Mouse (Mus musculus): ENCODE data around the gene Ak6.

The Ak6 gene

DNA sequence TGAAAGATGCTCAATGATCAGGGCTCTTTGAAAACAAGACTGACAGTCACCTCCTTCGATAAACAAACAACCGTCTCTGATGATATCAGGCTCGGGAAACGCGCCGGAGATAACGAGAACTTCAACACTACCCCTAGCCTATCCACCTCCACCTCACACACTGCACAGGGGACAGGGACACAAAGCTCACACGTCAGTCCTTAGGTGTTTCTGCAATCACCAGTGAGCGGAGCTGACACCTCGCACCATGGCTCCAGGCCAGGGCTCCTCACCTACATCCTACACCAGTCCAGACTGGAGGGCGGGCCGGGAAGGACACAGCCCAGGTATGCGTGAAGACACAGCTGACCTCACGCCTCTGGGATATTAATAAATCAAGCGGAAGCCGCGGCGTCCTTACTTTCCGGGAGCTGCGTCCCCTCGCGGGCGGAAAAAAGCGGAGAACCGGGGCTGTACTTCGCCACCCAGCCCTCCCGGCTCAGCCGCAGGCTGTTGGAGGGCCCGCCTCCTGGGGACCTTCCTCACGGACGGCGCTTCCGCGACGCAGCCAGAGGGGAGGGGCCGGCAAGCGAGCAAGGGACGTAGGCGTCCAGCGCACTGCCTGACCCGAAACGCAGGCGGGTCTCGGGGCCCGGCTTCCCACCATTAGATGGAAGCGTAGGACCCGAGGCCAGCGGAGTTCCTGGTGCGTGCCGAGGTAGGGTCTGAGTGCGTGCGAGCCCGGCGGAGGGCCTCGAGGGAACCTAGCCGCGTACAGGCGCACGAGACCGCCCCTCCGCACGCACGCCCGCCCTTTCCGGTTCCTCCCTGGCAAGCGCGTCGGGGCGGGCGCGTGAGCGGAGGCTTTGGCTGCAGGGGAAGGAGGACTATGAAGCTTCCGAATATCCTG is at the start of gene Ak6, which contains the start of gene Rad17:
Gene Ak6 (plus strand): TSS at position 430 of the 889 bp plus-strand sequence.
Gene Rad17 (minus strand): TSS at position 502 of the 889 bp plus-strand sequence.
- DNase-seq (ENCODE audit: extremely low spot score, low read depth, low spot score), result no peak

- DNase-seq (ENCODE audit: extremely low spot score, low read depth, low spot score), result no peak
Measured at GRCm38 (mm10) chr13:100601034-100601433, 49.7 kb upstream of the Ak6 start.

- no peak for DNase-seq (ENCODE audit: extremely low spot score, low read depth, low spot score)
Measured at GRCm38 (mm10) chr13:100602239-100602902, 48.4 kb upstream of the Ak6 start.

DNA sequence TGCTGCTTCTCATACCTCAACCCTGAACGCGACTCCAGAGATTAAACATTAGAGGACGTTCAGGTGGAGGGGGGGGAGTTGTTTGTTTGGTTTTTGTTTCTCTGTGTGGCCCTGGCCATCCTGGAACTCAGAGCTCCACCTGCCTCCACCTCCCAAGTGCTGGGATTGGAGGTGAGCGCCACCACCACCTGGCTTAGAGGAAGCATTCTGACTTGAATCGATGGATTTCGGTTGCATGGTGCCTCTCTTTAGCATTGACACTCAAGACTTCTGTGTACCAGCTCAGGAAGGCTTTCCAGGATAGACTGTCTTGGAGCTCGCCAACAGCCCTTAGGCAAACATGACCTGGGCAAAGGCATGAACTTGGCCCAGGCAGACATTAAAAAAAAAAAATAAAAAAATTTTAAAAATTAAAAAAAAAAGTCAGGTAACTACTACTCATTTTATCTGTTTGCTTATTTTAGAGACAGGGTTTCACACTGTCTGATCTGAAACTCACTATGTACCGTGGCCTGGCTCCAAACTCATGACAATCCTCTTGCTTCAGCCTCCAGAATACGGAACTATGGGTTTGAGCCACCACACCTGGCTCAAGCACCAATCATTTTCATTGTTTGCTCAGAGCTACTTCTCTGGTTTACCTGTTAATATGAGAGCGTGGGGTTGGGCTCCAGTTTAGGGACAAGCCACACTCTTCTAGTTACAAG is 47.6 kb upstream of the Ak6 start:
- DNase-seq (ENCODE audit: extremely low spot score, low read depth, low spot score), result no peak

GRCm38 (mm10) chr13:100603738-100604095 is 47.1 kb upstream of the Ak6 start:
- no peak for DNase-seq (ENCODE audit: extremely low spot score, low read depth, low spot score)

GRCm38 (mm10) chr13:100605845-100606244 is 44.9 kb upstream of the Ak6 start:
- DNase-seq (ENCODE audit: extremely low spot score, low read depth, low spot score), result no peak

DNA sequence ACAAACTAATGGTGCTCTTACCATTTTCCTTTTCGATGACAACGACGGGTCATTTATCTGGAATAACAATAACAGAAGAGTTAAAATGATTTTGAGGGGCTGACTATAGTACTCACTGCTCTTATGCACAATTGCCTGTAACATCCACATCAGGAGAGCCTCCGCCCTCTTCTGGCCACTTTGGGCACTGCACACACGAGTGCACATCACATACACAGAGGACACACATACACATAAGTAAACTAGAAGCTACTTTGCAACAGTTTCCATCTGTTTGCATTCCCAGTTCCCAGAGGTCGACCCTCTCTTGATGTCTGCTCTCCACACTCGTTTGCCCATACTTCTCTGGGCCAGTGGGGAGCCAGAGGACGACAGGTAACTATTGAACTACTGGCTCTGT is 43.0 kb upstream of the Ak6 start:
- DNase-seq (ENCODE audit: extremely low spot score, low read depth, low spot score), result no peak

DNA sequence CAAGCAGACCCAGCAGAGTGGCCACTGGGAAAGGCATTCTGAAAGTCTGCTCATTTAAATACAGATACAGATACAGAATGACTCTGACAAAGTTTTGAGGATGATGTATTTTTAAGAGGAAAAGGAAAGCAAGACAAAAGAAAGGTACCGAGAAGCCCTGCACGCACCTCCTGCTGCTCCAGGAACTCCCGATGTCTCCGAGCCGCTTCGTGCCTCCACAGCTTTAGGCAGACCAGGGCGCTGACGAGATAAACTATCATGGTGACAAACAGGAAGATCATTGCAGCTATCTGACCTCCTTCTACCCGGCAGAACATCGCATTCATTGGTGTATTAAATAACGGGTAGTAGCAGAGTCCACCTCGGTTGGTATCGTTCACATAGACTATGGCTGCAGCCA is 39.5 kb upstream of the Ak6 start:
- no peak for DNase-seq (ENCODE audit: extremely low spot score, low read depth, low spot score)

- DNase-seq (ENCODE audit: extremely low spot score, low read depth, low spot score), result no peak
Measured at GRCm38 (mm10) chr13:100612251-100612650, 38.5 kb upstream of the Ak6 start.

- no peak for DNase-seq (ENCODE audit: extremely low spot score, low read depth, low spot score)
Measured at GRCm38 (mm10) chr13:100612903-100613302, 37.9 kb upstream of the Ak6 start.

GRCm38 (mm10) chr13:100616181-100617087 is 34.3 kb upstream of the Ak6 start, which contains the start of gene Marveld2:
Gene Marveld2, minus strand, starts transcription at chr13:100616971.
- no peak for DNase-seq (ENCODE audit: extremely low spot score, low read depth, low spot score)

- no peak for DNase-seq (ENCODE audit: extremely low spot score, low read depth, low spot score)
Measured at GRCm38 (mm10) chr13:100617583-100617982, 33.2 kb upstream of the Ak6 start.

GRCm38 (mm10) chr13:100622241-100622640 is 28.5 kb upstream of the Ak6 start:
- no peak for DNase-seq (ENCODE audit: extremely low spot score, low read depth, low spot score)

DNA sequence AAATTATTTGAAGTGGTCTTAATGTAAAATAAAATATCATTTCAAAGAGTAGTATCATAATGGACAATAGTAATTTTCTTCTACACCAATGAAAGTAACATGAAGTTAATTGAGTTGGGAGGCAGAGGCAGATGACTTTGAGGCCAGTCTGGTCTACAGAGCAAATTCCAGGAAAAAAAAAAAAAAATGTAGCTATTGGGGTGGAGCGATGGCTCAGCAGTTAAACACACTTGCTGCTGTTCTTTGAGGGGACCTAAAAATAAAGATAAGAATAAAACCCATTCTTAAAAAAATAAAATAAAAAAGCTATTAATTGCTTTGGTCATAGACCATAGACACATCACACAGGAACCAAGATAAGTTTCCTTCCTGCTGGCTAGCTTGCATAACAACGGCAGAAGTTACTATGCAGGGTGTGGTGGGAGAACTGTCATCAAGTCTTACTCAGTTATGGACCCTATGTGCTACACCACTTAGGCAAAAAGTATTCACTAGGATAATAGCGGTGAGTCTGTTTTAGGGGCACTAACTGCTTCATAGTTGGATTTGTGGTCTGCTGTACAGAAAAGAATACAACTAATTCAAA is 16.6 kb upstream of the Ak6 start:
- DNase-seq (ENCODE audit: extremely low spot score, low read depth, low spot score), result no peak

DNA sequence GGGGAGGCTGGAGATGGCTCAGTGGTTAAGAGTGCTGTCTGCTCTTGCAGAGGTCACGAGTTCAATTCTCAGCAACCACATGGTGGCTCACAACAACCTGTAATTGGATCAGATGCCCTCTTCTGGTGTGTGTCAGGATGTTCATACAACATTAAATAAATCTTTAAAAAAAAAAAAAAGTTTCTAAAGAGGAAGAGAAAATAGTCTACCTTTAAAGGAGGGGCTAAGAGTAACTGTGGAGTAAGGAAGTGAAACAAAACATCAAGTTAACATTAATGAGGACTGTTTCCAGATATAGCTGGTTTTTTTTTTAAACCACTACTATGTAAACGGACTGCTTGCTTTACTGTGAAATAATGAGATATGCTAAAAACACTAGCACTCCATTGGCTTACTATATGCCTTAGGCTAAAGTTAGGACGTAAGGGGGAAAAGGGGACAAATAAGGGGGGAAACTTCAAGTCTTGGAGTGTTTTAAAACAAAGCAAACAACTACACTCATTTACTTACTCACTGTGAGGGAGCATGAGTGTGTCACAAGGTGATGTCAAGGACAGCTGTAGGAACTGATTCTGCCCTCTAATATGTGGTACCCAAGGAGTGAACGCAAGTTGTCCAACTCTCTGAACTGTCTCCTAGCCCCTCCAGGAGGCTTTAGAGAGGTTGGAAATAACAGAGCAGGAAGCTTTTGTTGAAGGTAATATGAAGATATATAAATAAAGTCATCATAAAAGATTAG is 8.1 kb upstream of the Ak6 start:
- no peak for DNase-seq (ENCODE audit: extremely low spot score, low read depth, low spot score)

- no peak for DNase-seq (ENCODE audit: extremely low spot score, low read depth, low spot score)
Measured at GRCm38 (mm10) chr13:100648223-100648622, 2.6 kb upstream of the Ak6 start.

DNA sequence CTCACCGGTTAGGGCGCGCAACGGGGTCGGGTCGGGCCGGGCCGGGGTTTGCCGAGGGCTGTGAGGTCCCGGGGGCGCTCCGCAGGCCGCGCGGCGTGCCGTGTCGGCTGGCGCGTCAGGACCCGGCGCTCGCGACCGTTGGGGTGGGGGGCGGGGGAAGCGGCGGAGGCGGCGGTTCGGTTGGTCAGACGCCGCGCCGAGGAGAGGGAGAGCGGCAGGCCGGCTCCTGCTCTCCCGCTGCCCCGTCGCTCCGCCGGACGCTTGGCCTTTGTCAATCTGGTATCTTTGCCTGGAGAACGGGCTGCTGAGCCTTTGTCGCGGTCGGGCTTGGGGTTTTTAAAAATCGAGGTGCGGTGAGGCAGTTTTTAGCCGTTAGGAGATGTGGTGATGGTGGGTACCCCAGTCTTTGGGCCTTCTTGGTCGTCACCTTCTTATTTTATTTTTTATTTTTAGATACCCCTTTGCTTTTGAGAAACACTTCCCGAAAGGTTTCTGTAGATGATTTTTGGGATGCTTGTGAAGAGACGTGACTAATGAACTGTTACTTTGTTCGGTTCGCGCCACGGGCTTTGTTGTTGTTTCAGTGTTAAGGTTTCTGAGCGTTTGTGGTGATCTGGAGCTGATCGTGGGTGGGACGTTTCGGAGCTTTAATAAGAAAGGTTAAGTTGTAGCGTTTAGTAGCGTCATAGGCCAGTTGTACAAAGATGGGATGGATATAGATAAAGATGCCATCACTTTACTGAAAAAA is 834 bp downstream of the Ak6 start, which contains the start of gene Taf9:
Gene Taf9 (plus strand): TSS at position 141 of the 748 bp plus-strand sequence.
- no peak for DNase-seq (ENCODE audit: extremely low spot score, low read depth, low spot score)

DNA sequence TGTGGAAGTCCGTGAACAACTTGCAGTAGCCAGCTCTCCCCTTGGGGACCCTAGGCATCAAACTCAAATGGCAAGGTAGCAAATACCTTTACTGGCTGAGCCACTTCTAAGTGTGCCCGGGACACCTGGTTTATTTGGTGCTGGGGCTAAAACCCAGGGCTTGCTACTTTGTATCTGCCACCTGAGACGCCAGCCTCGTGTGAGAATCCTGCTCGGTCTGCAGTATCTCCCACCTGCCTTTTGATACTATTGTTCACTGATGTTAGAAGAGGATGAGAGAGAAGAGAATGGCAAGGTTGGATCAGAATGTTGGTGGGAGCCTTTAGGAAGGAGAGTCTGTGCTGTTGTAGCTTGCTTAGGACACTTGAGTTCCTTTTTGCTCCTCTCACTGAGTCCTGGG is 7.3 kb downstream of the Ak6 start:
- DNase-seq (ENCODE audit: extremely low spot score, low read depth, low spot score), result no peak
